Mouse (Mus musculus) kidney, adult 2 months (tissue): Measurements from ENCODE around the gene Cacna1d.

Experiments
- CTCF ChIP-seq: fragments of 200-500 bp; conservative IDR thresholded peaks from 2 replicates; pipeline ENCODE4 v1.5.1; 2011; ENCODE audit warnings: low read depth, mild to moderate bottlenecking, control low read depth, low read length, moderate library complexity, mixed read lengths; ENCODE audit not compliant: insufficient read depth, insufficient read length
- POLR2A ChIP-seq: fragments of 200-500 bp; IDR thresholded peaks from one replicate; pipeline ENCODE4 v1.6.1; 2011; ENCODE audit warnings: low read depth, low read length, control low read depth

GRCm38 (mm10) chr14:30272523-30272922 is 218.7 kb downstream of the Cacna1d start:
- TF ChIP-seq POLR2A (no peak), CTCF (no peak)
